Mouse (Mus musculus): ENCODE measurements around the gene Adipor2. TPM values are rescaled to one million over a fixed set of nuclear protein-coding genes. Genes with fewer than 3 reads are reported as not detected.

Gene Adipor2
- 10 to 100 TPM; 36.6 to 43.5 TPM for total RNA-seq (2023)

GRCm38 (mm10) chr6:119417354-119417753 is at the start of gene Adipor2:
Adipor2 (minus strand) TSS chr6:119417704.

GRCm38 (mm10) chr6:119330506-119330905 is 87.0 kb downstream of the Adipor2 start, which contains the start of gene Lrtm2:
Lrtm2 (minus strand) TSS chr6:119330766.

Other genes starting within 250 kb of the Adipor2 start
- gene Dcp1b, start 242.5 kb downstream of the Adipor2 start, total RNA-seq (2023), result 10 to 100 TPM; 26.7 to 28.2 TPM
- not detected for gene Cacna1c, start 221.3 kb downstream of the Adipor2 start, total RNA-seq (2023)
- gene Cacna2d4, start 181.2 kb downstream of the Adipor2 start, total RNA-seq (2023), result 1 to 10 TPM; 1.7 to 2.5 TPM
- under 1 TPM; 0.56 to 0.61 TPM for gene Lrtm2, start 86.9 kb downstream of the Adipor2 start, total RNA-seq (2023)
- 10 to 100 TPM; 59.2 to 63.7 TPM for gene Fbxl14, start 62.0 kb upstream of the Adipor2 start, total RNA-seq (2023)
- not detected for gene Wnt5b, start 126.6 kb upstream of the Adipor2 start, total RNA-seq (2023)